Mouse (Mus musculus) naive thymus-derived CD4-positive, alpha-beta T cell, adult 2 months (primary cell): ENCODE data around the gene Jund.

Experiments
- DNase-seq: peaks from one replicate; pipeline ENCODE4 v3.0.0-alpha.2; 2011; ENCODE audit warnings: low read depth

The Jund gene

DNA sequence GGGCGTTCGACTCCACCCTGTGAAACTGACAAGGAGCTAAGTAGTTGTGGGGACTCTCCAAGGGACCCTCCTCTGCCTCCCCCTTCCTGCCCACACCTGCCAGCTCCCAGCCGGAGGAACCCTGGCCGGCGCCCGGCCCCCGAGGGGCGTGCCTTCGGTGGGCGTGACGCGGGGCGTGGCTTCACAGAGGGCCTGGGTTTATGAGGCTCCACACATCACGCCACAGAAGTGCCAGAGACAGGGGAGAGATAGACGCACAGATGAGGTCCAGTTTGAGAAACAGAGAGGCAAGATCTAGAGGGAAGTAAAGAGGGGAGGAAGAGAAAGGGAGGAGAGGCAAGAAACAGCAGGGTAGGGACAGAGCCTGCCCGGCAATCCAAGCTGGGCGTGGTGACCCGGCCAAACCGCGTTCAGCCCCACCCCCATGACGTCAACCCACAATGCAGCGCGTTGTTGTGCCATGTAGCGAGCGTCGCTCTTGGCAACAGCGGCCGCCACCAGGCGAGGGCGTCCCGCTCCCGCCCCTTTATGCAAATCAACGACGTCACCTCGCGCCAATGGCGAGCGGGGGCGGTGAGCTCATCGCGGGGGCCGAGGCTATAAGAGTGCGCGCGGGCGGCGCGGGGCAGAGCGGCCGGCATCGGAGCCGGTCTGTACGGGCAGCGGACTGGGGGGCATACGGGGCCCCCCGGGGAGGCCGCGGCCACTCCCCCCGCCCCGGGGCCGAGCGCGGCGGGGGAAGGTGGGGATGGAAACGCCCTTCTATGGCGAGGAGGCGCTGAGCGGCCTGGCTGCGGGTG is at the start of gene Jund:
Jund (plus strand) TSS at position 640 of the 800 bp plus-strand sequence.
- DNase-seq, result peak; percentile 100

DNA sequence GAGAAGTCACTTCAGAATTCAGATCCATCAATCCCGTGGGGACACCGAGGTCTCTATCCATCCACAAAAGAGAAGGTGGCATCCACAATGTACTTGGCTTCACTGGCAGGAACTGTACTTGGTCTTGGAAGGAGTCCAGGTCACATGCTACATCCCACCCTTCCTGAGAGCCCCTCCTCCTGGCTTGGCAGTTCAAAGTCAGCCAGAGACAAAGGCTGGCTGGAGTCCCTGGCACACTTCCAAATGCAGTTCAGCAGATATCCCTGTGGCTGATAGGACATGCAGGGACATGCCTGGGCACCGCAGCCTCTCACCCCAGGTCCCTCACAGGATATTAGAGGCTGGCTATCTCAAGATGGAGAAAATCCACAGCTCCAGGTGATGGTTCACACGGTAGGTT is 49.4 kb upstream of the Jund start:
- DNase-seq, result no peak

DNA sequence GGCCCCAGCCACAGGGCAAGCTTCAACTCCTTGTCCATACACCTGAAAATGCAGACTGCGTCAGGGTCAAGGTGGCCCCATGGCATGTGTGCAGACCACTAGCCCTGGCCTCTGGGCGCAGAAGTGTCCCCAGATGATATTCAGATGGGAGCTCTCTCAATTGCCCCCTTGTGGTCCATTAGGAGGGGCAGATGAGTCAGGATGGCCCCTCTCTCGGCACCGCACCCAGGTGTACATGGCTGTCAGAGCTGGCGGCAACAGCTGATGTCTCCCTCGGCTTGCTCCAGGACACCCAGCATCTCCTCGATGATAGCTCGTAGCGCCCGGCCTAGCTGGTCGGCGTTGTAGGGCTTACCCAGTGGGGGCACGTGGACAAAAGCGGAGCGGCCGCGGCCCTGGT is 48.4 kb upstream of the Jund start:
- no peak for DNase-seq

DNA sequence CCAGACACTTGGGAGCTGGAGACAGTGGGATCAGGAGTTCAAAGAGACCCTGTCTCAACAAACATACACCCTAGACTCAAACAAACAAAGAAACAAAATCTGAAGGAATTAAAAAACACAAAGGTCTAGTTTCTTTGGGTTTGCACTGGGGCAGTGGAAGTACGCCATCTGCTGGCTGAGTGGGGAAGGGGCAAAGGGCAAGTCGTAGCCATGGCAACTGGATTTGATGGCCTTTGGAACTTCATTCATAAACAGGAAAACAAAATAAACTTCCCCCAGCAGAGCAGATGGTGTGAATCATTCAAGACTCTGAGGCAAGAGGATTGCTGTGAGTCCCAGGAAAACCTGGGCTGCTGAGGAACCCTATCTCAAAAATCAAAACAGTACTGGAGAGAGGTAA is 45.5 kb upstream of the Jund start:
- peak; percentile 85 for DNase-seq

DNA sequence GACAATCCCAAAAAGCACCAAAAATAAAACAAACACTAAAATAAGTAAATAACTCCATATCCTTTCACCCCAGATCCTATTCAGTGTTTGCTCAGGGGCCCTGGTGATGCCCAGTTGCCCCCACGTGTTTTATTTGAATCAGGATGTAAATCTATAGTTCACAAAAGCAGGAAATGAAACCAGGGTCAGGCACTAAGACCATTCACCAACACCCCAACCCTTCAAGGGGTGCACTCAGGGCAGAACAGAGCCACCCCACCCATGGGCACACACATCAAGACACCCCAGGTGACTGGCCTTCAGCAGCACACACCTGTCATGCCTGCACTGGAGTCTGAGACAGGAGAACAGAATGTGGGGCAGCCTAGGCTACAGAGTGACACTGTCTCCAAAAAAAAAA is 44.6 kb upstream of the Jund start:
- DNase-seq, result no peak

DNA sequence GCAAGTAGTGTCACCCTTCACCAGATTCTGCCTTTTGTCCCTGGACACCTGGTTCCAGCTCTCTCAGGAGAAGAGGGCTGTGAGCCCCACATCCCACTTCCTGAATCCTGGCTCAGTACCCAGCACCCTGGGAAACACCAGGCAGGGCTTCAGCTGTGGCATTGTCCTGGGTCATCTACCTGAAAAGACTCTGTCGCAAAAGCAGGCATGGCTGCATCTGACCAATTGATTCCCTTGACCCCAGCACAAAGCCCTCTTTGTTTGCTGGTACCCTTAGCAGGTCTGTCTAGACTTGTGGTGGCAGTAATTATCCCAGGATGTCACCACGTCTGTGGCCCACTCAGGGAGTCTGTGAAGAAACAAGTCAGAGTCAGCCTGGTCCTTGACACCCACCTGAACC is 43.3 kb upstream of the Jund start:
- DNase-seq, result no peak

DNA sequence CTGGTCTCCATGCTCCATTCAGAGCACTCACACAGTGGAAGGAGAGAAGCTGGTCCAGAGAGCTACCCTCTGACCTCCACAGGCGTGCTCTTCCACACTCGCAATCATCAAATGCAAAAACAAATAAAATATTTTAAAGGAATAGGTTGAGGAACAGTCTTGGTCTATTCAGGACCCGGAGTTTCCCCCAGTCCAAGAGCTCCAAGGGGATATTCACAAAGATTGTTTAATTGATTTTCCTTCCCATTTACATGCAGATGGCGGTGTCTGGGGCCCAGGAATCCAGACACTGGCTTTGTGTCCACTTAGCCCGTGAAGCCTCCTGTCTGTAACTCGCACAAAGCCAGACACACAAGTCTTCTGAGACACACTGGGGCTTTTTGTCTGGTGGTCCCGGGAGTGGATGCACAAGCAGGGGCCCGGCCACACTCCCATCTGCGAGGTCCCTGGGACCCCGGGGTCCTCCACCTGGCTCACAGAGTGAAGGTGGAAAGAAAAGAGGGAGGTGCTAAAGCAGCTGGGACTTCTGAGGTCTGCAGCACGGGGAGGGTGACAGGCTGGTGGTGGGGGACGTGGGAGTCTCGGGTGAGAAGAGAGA is 42.5 kb upstream of the Jund start:
- no peak for DNase-seq

DNA sequence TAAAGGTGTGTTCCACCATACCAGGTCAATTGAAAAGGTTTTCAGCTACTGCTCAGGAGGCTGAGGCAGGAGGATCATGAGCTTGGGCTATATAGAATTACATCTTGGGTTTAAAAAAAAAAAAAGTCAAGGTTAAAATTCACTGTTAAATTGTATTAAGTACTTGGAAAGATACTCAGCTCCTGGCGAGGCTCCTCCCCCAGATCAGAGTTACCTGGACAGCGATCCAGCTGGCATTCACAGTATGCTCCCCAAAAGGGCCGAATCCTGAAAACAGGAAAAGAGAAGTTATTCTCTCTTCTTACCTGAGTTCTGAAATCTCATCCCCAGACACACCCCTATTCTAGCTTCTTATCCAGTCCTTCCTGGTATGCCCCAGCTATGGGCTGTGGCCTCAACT is 41.5 kb upstream of the Jund start:
- no peak for DNase-seq

DNA sequence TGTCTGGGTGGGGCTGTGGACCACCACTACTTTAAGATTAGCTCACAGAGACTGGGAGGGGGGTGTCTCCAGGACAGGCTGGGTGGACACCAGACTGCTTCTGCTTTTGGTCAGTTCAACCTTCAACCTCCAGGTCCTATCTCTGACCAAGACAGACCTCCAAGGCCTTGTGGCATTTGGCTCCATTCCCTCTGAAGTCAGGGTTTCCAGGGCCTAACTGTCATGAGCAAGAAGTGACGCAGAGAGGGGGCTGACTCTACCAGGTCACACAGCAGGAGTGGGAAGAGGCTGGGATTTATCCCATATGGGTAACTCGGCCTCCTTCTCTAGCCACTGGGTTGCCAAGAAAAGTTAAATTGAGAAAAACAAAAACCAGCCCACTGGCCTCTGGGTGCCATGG is 41.0 kb upstream of the Jund start:
- DNase-seq, result no peak

DNA sequence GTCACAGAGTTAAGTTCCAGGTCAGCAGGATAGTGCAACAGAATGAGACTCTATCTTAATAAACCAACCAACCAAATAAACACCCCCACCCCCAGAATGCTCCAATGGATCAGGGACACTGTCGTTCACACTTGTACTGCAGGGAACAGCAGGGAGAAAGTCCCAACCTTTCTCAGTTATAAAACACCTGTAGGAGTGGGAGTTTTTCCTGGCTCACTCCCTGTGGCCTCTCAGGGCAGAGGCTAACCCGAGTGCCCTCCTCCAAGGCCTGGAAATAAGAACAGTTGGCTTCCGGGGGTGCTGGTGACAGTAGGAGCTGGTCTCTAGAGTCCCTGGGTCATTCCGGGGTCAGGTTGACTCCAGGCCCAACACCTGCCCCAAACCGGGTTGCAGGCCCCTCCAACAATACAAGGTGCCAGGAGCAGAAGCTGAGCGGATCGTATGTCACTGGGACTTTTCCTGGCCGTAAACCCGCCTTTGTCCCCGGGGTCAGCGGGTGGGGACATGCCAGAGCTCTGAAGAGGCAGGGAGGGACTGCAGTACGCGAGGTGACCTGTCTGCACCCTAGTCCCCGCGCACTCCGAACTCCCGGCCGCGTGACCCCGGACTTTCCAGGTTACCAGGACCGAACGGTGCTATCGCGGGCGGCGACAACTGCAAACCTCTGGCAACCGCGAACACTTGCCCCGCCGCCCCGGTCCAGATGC is 39.7 kb upstream of the Jund start:
- DNase-seq, result peak; percentile 25

DNA sequence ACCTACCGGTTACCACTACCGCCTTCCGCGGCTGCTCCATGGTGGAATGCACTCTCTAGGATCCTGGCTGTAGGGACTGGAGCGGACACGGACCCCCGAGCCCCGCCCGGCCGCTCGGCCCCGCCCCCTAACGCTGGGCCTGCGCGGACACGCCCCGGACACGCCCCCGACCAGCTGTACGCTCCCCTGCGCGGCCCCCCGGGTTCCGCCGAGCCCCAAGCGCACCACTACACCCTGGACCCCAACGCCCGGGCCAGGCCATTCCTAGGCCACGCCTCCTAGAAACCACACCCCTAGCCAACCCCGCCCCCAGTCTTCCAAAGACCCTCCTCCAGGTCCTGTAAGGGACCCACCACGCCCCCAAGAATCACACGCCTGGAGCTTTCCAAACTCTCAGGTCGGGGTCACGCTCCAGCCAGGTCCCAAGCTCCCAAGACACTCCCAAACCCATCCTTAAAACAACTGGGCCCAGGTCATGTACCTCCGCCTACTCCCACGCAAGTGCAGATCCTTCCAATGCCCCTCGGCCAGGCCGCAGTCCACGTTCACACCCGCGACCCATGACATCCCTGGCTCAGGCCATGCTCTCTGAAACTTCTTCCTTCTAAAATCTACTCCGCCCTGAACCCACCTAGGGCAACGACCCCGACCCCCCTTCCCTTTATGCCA is 39.0 kb upstream of the Jund start:
- peak; percentile 75 for DNase-seq

DNA sequence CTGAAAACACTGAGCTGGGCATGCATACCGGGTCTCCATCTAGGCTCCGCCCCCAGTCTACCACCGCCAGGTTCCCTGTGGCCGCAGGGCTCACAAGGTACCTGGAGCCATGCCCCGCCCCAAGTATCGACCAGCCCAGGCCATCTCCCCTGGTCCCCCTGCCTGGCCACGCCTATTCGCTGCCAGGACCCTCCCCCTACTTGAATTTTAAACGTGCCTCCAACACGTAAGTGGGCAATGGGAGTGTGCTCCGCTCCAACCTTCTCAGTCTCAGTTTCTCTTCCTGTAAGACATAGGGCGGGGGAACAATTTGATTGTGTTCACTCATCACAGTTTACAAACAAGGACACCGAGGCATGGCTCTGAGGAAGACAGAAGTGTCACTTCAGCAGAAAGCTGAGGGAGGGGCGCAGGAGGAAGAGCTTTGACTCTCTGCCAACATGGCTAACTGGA is 38.5 kb upstream of the Jund start, which contains the start of gene Pgpep1:
Pgpep1 (minus strand) TSS at position 116 of the 453 bp plus-strand sequence.
- peak; percentile 54 for DNase-seq

DNA sequence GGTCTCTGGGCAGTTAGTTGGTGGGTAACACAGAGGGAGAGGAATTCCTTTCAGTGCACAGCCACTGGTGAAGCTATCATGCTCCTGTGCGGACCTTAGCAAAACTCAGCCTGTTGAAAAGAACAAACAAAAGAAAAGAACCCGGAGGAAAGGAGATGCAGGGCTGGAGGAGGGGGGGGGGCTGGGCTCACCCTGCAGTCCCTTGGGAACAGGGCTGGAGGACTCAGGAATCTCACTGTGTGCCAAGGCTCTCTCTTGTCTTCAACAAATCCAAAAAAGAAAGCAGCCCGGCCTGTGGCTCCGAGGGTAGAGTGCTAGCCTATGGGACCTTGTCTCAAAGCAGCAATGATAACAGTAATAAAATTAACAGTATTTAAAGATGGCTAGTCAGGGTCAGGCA is 35.1 kb upstream of the Jund start:
- DNase-seq, result no peak

DNA sequence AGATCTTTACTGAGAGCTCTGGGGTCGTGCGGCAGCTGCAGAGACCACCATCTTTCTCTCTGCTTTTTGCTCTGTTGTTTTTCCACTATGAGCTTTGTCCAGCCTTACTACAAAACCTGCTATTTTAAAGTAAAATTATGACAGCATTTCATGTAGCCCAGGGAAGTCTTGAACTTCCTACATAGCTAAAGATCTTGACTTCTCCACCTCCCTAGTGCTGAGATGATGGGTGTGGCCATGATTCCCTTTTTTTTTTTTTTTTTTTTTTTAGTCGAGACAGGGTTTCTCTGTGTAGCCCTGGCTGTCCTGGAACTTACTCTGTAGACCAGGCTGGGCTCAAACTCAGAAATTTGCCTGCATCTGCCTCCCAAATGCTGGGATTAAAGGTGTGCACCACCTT is 34.1 kb upstream of the Jund start:
- DNase-seq, result no peak

DNA sequence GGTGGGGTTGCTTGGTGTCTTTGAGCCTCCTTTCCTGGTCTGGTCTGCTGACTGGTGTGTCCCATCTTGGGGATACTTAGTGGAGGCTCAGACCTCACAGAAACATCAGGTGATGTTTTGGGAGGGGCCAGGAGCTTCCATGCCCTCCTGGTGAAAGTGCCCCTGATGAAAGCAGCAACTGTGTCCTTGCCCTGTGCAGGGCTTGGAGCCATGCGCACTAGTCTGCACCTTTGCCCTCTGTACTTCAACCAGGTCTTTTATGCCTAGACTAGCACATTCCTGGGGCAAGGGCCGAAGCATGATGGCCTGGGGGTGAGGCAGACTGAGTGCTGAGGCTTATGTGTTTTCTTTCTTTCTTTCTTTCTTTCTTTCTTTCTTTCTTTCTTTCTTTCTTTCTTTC is 33.1 kb upstream of the Jund start:
- DNase-seq, result no peak

DNA sequence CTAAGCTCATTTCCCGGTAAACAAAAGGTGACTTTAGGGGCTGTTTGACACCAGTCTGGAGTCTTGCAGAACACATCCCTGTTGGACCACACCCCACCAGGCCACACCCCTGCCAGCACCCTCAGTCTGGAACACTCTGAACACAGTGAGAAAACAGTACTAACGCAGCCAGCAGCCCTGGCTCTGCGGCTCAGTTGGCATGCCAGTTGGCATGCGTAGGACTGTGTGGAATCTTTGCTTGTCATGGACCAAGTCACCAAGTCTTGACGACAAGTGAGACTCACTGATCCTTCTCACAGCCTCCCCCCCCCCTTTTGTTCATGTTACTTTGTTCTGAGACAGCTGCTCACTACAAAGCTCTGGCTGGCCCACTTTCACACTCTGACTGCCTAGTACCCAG is 31.7 kb upstream of the Jund start:
- no peak for DNase-seq

DNA sequence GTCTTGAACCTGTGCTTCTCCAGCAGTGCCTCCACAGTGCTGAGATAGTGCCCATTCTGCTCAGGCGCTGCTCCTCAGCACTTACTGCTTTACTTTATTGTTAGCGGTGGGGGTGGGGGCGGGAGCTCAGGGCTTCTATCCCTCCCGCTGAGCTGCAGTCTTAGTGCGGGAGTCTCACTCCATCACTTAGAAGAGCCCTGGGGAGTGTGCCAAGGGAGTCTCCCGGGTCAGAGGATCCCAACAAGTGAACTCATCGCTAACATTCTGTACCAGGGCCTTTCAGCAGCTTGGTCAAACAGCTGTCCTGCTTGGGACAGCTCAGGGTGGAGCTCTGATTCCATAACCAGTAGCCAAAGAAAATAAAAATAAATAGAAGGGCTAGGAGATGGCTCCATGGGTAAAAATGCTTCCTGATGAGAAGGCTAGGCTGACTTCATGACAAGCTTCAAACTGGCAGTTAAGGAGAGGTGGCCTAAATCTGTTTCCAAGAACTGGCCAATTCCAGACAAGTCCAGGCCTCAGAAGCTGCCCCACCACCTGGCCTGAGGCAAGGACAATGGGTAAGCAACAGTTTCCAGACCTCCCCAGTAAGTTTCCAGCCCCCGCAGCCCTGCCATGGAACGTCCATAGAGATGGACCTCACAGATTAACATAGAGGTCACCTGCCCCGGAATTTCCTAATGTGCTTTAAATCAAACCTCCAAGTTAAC is 27.0 kb upstream of the Jund start:
- no peak for DNase-seq

DNA sequence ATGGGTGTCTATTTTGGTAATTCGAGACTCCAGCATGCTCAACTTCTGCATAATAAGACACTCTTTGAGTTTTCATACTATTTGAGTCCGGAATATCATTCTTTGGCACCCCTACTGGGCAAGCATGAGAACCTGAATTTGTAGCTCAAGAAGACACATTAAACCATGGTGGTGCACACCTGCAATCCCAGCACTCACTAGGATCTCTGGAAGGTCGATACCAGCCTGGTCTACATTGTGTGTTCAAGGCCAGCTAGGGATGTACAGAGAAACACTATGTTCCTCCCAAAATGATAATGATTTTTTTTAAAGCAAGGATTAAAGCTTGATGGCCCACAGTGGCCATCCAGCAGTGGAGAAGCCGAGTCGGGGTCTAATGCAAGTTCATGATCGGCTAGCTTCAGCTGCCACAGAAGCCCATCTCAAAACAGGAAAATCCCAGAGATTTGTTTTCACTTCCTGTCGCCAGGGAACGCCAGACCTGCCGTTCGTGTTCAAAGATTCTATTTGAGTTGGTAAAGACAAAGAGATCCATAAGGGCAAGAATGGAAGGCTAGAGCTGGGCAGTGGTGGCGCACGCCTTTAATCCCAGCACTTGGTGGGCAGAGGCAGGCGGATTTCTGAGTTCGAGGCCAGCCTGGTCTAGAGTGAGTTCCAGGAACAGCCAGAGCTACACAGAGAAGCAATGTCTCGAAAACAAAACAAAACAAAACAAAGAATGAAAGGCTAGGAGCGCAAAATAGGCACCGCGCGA is 26.2 kb upstream of the Jund start:
- DNase-seq, result peak; percentile 24

DNA sequence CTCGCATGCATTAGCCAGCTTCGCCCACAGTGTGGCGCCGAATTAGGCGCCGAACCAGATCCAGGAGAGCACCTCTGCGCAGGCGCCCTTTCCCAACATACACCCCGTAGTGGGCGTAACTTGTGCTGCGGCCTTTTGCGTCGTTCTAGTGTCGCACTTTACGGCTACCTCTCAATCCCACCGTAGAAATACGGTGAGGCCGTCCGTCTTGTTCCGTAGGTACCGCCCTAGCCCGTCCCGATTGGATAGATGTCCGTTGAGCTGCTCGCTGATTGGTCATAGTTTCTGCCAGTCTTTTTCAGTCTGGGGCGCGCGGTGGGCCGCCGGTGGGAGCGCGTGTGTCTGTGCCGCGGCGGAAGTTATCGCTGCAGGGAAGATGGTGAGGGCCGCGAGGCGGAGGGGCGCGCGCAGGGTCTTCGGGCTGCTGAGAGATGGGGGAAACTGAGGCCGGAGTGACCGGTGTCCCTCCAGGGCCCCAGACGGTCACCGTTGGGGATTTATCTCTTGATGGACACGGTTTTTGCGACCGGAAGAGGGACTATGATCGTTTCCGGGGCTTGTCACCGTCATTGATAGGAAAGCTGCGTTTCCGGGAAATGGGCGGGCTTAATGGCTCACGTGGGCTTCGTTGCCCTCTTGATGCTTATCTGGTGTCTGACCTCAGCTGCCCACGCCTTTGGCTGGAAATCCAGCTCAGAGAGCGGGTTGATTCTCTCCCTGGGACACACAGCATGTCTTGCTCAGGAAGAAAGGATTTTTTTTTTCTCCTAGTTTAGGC is 25.5 kb upstream of the Jund start, which contains the start of gene Lsm4:
Lsm4 (plus strand) TSS at position 170 of the 778 bp plus-strand sequence.
- peak; percentile 100 for DNase-seq

DNA sequence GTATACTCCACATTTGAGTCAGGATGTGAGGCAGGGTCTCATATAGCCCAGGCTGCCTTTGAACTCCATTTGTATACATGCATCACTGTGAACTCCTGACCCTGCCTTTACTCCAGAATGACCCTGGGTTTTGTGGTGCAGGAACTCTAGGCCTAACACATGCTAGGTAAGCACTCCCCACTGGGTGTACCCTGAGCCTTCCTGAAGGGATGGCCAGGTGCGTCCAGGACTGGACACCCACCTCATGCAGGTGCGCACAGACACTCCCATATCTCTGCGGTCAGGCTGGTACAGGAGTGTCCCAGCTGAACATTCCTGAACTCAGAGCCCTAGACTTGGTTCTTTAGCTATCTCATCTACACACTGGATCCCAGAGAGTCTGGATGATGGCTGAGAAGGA is 24.6 kb upstream of the Jund start:
- no peak for DNase-seq
